Mouse (Mus musculus): ENCODE measurements at regions not wholly inside any gene's neighbourhood (a gene's known extent, or its start where the extent isn't known, plus 50 kb on each side); places are given as distances from the start of the nearest gene placed in this dataset.

DNA sequence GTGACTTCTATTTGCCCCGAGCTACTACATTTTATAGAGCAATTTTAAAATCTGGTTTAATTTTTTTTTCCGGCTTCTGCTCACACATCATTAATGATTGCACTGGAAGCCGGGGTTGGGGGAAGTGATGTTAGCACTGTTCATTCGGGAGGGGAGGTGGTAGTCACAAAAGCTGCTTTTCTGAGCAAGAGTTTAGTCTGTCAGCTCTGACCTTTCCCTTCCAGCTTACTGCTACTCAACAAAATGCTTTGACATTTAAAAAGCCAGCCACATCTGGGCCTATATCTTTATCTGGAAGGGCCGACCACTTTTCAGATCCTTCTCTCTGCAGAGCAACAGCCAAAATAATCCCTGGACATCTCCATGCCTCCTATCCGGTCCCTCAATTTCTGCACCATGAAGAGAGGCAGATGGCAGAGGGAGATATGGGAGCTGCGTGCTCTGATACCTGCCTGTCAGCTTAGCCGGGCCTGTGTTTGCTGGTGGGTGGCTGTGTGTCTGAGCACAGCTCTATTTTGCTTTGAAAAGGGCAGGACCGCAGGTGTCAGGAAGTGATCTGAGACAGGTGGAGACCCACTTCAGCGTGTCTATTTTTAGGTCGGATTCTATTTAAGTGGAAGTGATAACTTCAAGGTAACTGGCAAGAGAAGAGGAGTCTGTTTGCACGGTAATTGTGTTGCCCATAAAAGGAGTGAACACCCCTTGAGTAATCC, 63.1 kb downstream of the Kcnf1 start:
- no peak for DNase-seq

DNA sequence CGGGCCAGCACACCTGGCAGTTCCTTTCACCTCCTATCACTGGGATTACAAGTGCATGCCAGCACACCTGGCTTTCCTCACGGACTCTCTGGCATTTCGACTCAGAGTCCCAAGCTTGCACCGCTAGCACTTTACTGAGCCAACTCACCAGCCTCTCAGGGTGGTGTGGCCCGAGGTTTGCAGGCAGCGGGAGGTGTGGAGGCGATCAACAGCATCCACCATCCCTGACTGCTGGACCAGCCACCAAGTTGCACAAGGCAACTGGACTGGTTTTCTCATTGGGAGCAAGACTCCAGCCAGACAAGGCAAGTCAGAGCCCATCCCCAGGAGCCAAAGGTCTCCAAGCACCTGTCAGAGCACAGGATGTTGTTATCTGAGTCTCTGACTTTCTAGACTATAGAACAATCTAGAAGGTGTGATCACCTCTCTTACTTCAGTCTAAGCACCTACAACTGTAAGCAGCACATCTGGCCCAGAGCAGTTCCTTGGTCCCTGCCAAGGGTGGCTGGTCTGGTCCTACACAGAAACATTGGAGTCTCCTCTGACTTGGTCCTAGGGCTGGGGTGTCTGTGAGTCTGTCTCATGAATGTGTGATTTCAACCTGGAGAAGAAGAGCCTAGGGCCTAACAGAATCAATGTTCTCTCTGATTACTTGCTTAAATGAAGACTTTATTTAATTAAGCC, 63.8 kb downstream of the Kcnf1 start:
- no peak for DNase-seq

DNA sequence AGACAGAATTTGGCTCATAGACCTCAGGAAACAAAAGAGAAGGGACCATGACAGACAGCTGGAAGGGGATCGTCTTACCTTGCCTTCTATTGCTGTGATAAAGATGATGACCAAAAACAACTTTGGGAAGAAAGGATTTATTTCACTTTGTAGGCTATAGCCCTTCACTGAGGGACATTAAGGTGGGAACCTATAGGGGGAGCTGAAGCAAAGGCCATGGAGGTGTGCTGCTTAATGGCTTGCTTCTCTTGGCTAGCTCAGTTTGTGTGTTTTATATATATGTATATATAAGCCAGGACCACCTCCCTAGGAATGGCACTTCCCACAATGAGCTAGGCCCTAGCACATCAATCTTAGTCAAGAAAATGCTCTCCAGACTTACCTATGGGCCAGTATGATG, 70.5 kb downstream of the Kcnf1 start:
- DNase-seq: no peak

DNA sequence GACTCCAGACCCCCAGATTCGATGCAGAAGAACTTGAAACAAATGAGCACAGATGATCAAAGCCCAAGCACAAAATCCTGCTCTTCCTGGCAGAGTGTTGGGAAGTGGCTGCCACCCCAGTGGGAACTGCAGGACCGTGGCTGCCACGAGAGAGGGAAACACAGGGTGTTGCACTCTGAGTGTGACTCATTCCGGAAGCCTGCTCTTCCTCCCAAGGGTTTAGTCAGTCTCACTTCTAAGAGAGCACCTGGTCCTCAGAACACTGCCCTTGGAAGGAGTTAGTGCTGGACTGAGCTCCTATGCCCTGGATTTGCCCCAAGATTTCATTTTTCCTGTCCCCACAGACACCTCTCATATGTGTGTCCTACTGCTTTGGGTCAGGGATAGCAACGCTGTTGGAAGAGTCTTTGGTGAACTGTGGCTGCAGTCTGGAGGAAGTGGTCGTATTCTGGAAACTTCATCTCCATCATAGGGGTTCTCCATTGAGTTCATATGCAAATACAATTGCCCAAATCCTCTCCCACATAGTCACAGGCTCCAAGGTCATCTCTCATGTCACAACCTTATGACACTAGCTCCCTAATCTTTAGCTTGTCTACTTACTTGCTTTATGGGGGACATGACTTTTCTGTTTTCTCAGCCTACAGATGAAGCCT, 71.5 kb downstream of the Kcnf1 start:
- DNase-seq: no peak

GRCm38 (mm10) chr12:17101842-17102241, 74.8 kb downstream of the Kcnf1 start:
- DNase-seq: no peak

DNA sequence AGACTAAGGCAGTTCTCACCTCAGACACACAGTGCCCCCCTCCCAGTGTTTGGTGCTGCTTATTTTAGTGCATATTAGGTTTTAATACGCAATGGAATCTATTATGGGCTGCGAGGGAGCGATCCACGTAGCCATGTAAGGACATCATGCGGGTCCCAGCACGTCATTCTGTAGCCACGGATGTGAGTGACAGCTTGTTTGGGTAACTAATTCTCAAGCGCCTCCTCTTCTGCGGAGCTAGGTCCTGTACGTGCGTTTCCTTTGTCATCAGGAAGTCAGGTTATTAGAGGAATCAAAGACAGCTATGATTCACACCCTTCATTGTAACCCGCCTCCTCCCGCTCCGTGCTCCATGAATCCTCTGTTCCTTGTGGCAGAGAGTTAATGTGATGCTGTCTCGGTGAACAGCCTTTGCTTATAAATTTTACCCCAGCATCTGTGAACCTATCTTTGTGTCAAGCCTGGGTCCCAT, 78.9 kb downstream of the Kcnf1 start:
- no peak for DNase-seq

DNA sequence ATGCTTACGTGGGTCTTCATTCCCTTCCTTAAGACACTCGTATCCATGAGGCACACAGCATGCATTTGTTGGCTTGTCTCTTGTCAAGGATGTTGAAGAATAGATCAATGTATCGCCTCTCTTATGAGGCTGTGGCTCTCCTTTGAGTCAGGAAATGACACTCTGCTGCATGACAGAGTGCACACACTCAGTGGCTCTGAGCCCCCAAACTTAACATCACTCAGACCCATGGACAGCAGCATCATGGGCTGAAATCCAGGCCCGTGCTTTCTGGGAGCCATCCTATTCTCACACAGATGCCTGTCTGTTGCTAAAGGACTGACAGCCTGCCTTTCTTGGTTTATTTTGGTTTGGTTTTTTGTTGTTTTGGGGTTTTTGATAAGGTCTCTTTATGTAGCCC, 81.9 kb downstream of the Kcnf1 start:
- DNase-seq: no peak

- DNase-seq: no peak
Observed at GRCm38 (mm10) chr12:17093772-17094171, 82.2 kb upstream of the 2410004P03Rik start.

DNA sequence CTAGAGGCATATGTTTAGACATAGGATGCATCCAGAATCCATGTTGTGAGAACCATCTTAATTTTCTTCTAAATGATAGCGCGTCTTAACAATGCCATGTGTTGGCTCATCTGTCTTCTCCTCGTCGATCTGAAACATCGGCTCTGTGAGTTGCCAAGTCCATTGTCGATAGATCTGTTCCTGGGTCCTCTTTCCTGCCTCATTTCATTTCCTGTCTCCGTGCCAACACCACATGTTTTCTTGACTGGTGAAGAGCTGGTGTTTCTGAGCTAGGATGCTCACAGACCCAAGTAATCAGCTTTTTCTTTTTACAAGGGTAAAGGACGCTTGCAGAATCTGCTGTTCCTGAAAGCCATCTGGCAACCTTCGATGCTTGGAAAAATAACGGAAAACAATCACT, 79.5 kb upstream of the 2410004P03Rik start:
- DNase-seq: no peak

GRCm38 (mm10) chr12:17089710-17090339, 78.3 kb upstream of the 2410004P03Rik start:
- no peak for DNase-seq

DNA sequence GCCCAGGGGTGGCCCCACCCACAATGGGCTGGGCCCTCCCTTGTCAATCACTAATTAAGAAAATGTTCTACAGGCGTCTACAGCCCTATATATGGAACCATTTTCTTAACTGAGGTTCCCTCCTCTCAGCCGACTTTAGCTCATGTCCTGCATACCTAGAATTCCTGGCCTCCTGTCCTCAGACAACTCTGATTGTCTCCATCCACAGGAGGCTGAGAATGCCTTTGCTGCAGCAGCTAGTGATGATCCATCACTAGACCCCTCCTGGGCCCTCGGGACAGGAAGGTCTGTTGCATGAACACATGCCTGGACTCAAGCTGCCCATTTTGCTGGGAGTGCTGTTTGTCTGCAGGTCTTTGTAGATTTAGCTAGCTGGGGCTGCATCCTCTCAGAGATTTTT, 75.9 kb upstream of the 2410004P03Rik start:
- no peak for DNase-seq

DNA sequence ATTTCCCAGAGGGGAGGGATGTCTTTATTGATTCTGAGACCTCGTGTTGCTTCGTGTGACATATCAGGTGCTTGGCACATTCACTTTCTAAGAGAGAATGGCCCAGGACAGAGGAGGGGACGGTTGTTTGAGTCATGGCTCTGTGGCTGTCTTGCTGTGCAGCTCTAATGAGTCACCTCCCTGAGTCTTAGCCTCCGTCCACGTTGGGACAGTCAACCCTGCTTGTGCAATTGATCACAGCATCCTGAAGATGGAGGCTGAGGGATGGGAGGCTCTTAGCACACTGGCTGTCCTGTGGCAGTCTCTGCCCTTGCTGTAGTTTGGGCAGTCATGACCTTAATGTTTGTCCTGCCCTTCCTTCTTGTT, 73.7 kb upstream of the 2410004P03Rik start:
- DNase-seq: no peak

- DNase-seq: peak; percentile 74
Observed at GRCm38 (mm10) chr12:17084499-17085208, 73.1 kb upstream of the 2410004P03Rik start.

DNA sequence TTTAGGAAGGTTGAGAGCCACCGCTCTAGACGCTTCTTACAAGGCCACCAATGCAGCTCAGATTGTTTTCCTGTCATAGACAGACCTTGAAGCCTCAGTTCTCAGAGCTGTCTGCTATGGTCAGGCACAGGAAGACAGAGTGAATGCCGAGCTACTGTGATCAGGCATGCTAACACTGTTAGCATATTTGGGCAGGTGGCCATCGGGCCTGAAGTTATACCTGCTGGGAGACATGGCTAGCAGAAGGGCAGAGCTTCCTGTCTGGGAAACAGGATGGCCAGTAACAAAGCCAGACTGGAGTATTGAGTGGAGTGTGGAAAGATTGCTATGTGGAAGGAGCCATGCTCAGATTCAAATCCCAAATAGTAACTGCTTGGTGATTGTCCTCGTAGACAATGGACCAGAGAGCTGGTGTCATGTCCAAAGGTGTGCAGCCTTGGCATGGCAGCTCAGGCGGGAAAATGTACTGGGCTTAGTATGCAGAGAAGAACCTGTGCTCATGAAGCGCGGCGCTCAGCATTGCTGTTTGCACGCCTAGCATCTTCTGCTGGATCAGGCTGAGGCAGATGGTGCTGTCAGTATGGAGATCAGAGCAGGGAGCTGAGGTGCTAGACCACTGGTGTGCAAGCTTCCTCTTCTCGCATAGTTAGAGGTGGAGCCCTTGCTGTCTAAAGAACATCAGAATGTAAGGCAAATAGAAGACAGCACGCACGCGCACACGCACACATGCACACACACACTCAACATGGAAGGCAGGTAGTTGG, 60.3 kb upstream of the 2410004P03Rik start:
- DNase-seq: no peak

GRCm38 (mm10) chr12:17069808-17070207, 58.3 kb upstream of the 2410004P03Rik start:
- DNase-seq: peak; percentile 80

DNA sequence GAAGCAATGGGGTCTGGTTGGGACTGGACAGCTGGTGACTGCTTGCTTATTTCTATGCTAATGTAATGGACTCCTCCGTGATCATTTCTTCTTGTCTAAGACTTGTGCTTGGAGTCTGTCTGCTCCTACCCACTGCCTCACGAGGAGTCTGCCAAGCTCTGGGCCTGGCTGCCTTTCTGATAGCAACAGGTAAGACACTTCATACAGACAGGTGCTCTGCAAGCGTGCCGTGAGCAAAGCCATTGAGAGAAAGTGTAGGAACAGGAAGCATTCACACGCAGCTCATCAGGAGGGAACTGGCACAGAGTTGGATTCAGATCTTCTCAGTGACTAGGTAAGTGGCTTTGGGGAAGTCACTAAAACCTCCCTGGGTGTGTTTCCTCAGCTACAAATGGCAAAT, 57.6 kb upstream of the 2410004P03Rik start:
- no peak for DNase-seq

DNA sequence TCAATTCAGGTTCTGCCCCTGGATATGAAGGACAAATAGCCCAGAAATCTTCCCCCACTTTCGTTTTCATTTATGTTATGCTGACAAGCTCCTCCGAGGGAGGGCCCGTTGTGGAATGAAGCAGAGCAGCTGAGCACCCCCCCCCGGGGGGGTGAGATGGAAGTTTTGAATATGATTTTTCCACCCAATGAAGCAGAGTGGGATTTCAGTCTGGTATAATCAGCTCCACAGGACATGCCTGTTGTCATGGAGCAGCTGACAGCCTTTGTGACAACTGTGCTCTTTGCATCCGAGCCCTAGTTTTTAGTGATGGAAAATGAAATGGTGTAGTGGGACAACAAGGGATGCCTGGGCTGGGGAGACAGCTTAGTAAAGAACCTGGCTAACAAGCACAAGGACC, 52.4 kb upstream of the 2410004P03Rik start:
- DNase-seq: no peak
